Mouse (Mus musculus) megakaryocyte-erythroid progenitor cell, adult 5-6 weeks (primary cell): ENCODE measurements around the gene Phyhipl. TPM values are rescaled to one million over a fixed set of nuclear protein-coding genes. Genes with fewer than 3 reads are reported as not detected.

Experiments
- ATAC-seq: replicated peaks from 2 replicates; pipeline ENCODE4 v1.8.0; 2016; ENCODE audit warnings: mild to moderate bottlenecking, inconsistent platforms; ENCODE audit not compliant: severe bottlenecking, poor library complexity, low FRiP score, low TSS enrichment
- total RNA-seq, 2 experiments: library from RNA; stranded (forward) in 1 of 2; stranded (reverse) in 1 of 2; fragments of 200-1000, 215-1000 nt in 1 of 2; fragments of >200 nt in 1 of 2; fragmentation: Nextera tagmentation in 1 of 2; gene quantifications; 2 replicates each; pipeline ENCODE4 v1.2.3; 2014 to 2017

Gene Phyhipl
- total RNA-seq (2014; fragmentation: Nextera tagmentation) = not detected in 2 replicates
- total RNA-seq (2017) = not detected in 2 replicates

DNA sequence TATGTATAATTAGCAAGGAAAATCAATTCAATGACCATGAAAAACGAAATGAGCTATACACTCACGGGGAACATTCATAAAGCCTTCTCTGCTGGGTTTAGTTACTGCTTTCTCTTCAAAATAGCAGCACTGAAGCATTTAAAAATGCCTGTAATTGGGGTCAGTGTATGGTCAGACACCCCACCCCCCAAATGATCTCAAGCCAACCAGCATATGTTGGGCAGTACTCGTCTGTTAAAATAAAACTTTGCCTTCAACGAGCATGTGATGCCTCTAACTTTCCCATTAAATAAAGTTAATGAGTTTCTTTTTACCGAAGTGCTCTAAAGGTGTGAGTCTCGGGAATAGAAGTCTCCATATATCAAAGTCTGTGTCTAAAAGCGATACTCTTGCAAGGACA, at the start of gene Phyhipl:
Phyhipl (minus strand) TSS at position 138 of the 400 bp plus-strand sequence.
- no peak for ATAC-seq

DNA sequence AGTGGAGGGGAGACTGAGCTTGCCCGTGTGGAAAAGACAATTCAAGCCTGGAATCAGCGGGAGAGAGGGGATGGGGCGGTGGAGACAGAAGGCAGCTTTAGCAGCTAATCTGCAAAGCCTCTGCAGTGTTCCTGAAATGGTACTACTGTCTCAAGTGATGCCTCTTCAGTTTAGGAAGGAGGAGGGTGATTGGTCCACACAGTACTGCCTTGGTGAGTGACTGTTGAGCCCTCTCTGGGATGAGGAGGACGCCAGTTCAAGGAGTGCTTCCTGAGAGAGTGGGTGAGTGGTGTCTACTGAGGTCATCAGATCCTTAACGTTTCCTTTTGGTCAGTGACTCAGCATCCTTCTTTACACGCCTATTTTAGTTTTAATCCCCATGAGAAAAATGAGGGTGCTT, 47.4 kb upstream of the Phyhipl start:
- ATAC-seq = no peak

- ATAC-seq = no peak
Measured at GRCm38 (mm10) chr10:70699581-70699980, 43.8 kb upstream of the Phyhipl start.

DNA sequence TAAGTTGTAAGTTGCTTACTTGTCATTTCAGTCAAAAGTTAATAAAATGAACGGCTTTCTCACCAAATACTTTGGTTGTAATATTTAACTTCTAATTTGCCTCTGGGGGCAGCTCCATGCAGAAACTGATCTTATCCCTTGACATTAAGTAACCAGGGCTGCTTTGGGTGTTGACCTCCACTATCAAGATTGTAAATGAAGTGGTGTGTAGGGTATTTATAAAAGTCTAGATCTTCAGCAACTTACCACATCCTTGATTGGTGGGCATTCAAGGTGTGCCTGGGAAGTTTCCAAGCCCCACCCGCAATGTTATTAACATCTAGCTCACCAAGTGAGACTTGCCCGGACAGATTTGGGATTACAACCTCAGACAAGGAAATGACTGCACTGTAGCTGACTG, 42.2 kb upstream of the Phyhipl start:
- no peak for ATAC-seq

GRCm38 (mm10) chr10:70696748-70697585, 41.2 kb upstream of the Phyhipl start:
- no peak for ATAC-seq

- no peak for ATAC-seq
Measured at GRCm38 (mm10) chr10:70689346-70689745, 33.6 kb upstream of the Phyhipl start.

DNA sequence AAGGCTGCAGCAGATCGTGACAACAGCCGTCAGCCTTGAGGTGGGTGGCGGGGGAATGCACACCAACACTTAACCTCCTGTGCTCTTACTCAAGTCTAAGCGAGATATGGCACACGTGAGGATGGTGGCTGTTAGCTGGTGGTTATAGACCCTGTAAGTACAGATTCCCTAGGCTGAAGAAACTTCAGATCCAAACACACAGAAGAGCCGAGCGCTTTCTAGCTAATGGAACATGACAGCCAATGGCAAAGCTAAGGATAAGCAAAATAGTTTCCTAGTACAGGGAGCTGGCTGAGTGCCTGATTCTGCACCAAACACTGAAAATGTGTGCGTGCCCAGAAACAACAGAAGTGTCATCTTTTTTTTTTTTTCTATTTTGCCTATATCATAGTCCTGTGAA, 33.1 kb upstream of the Phyhipl start:
- no peak for ATAC-seq

DNA sequence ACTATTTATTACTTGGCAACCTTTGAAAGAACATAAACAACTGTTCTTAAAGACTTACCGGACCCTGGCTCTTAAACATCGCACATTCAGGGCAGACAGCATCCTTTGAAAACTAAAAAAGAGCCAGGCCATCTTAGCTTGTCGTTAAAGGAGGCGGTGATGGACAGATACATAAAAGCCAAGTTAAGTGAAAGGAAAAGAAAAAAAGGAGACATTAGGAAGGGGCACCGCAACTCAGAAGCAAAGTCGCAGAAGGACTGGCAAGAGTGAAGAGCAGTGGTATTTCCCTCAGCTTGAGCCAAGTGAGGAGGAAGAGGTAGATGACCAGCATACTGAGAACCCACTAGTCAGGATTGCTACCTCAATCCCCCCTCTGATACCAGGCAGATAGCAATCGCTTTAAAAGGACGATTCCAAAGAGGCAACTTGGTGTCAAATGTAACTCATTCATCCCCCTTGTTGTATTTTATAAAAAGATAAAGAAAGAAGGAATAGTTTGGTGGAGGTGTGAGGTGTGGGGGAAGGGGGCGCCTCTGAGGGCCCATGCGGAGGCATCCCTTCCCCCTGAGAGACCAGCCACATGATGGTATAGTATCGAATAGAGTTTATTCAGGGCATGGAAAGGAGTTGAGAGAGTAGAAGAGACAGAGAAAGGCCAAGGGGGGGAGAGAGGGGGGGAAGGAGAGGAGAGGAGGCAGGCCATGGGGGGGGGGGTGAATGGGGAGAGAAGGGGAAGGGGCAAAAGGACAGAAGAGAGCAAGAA, 31.4 kb upstream of the Phyhipl start:
- no peak for ATAC-seq

GRCm38 (mm10) chr10:70686505-70686904, 30.7 kb upstream of the Phyhipl start:
- no peak for ATAC-seq

- no peak for ATAC-seq
Measured at GRCm38 (mm10) chr10:70683508-70683907, 27.7 kb upstream of the Phyhipl start.

DNA sequence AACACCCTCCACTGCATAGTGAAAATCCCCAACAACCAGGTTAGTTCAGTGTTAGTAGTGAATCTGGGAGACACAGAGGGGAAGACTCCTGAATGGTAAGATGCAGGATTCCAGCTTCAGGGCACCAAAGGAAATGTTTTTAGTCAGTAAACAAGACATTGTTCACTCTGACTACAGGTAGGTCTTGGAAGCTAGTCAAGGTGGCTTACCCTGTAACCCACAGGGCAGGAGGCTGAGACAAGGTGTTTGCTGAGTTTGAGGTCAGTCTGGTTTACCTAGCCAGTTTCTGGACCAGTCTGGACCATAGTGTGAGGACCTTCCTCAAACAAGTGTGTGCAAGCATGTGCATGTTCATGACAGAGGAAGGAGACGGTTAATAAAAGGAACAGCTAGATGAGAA, 22.2 kb upstream of the Phyhipl start:
- ATAC-seq = no peak

GRCm38 (mm10) chr10:70656272-70656671, 507 bp upstream of the Phyhipl start:
- ATAC-seq = no peak

DNA sequence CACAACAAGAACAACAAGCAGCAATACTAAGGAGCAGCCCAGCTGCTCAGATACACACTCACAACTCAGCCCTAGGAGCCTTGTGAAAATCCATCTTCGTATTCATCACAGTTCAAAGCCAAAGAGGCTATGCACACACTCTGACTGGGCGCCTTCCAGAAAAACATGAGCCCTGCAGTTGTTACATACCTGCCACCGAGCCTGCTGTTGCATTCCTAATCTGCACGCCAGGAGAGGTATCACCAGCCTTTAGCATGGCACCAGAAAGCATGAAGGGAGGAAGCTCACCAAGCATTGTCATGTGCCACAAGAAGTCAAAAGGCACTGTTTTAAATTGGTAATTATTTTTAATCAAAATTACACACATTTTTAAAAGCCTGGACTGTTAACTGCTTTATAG, 1.1 kb downstream of the Phyhipl start:
- no peak for ATAC-seq

DNA sequence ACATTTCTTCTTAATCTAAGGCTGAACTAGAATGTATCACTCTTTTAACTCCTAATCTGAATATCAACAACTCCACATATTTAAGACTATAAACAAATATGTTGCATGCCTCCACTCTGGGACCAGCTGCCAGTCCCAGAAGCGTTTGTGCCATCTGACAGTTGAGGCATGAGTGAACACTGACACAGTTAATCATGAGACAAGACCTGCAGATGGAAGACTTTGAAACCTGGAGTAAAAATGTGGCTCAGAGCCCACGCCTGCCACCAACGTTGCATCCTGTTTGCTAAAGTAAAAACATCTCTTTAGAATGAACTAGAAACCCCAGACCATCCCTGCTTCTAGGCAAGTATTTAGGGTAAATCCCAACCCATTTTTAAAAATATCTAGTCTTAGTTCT, 1.6 kb downstream of the Phyhipl start:
- ATAC-seq = no peak

GRCm38 (mm10) chr10:70651769-70652648, 3.8 kb downstream of the Phyhipl start:
- ATAC-seq = no peak

- no peak for ATAC-seq
Measured at GRCm38 (mm10) chr10:70648831-70649230, 6.9 kb downstream of the Phyhipl start.

DNA sequence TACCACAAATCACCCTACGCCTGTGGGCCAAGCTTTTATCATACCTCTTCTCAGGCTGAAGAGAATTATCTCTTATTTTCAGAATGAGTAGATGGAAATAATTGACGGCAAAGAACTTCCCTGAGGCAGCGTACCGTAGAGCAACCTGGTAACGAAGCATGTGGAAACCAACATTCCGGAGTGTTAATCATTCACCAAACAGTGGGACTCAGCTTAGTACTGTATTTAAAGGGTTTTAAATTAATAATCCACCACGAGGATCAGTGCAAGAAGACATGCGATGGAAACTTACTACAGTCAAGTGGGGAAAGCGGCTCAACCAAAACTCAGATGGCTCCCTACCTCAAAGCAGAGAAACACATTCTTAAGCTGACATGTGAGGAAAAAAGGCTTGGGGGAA, 12.6 kb downstream of the Phyhipl start:
- ATAC-seq = no peak

DNA sequence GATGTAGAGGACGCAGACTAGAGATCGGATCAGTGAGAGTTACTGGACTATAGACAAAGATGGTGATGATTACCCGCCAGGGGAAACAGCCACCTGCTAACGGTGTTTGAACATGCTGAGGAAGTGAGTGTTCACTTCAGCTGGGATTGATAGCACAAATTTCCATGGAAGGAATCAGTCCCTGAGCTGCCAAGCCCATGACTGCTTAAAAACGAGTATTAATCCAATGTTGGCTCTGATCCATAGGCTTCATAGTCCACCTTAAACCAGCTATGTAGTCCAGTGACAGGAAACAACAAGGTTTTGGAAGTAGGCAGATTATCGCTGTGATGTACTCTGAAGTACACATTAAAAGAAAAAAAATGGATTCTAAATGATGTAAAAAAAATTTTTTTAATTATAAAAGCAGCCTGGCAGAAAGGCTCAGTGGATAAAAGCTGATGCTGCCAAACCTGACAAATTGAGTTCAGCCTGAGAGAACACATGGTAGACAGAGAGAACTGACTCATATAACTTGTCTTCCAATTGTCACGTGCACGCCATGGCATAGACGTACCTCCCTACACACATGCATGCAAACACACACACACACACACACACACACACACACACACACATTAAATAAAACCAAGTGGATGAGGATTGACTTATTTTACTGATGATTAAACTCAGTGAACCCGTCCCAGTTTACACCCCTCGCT, 14.7 kb downstream of the Phyhipl start:
- ATAC-seq = no peak

GRCm38 (mm10) chr10:70640075-70640737, 15.6 kb downstream of the Phyhipl start:
- no peak for ATAC-seq
